Mouse (Mus musculus) lung, adult 2 months (tissue): ENCODE measurements around the gene Nosip.

Source experiments
- CTCF ChIP-seq: fragments of 200-500 bp; IDR thresholded peaks from 2 replicates; pipeline ENCODE4 v1.5.1; 2011; ENCODE audit warnings: mild to moderate bottlenecking, low read length, control low read depth; ENCODE audit not compliant: insufficient read depth
- POLR2A ChIP-seq: fragments of 200-500 bp; IDR thresholded peaks from 2 replicates; pipeline ENCODE4 v1.6.1; 2011; ENCODE audit warnings: low read depth, mild to moderate bottlenecking, control low read depth, low read length, borderline replicate concordance; ENCODE audit errors: extremely low read depth

DNA sequence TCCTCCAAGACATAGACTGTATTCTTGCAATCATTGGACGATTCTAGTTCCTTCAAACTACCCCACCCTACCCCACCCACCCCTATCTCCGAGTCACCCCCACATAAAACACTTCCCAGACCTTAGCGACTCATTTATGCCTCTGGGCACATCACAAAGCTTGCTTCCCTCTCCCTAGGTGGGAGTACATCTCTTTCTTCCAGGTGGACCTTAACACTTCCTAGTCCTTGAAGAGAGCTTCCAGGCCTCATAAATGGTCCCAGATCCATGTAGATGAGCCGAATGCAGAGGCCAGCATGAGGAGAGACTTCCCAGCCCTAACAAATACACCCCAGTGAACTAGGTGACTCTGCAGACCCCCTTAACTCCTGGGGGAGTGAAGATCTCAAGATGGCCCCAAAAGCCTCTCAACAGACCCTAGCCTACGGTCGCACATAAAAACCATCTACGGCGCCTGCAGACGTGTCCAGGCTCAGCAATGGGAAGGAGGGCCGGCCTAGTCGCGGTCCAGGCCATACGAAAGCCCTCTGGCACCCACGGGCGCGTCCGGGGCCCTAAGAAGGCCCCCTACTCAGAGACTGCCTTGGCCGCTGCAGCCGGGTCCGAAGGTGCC, 46.8 kb upstream of the Nosip start:
- TF ChIP-seq CTCF = no peak
- no peak for TF ChIP-seq POLR2A
